Mouse (Mus musculus): Measurements from ENCODE around the gene Nphs1. TPM values are rescaled to one million over a fixed set of nuclear protein-coding genes. Genes with fewer than 3 reads are reported as not detected.
A peak's percentile ranks its signal among the peaks of the same experiment; 100 is the strongest.

Gene Nphs1
- polyA plus RNA-seq, 1 experiment: 30.9 TPM

DNA sequence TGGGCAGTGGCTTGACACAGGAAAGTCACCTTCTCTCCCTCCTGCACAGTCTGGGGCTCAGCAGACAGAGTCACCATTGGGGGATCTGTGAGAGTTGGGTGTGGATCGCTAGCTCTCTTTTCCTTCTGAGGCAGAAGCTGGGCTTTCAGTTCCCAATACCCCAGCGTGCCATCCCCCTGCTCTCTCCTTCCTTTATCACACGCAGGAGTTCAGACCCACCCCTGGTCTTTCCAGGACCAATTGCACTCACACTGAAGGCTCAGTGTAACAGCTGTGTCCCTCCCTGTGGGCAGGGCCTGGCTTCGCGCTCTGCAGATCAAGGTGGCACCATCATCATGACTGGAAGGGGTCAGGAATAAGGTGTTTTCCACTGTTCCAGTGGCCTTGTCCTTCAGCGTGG is 3.9 kb upstream of the Nphs1 start:
- Histone ChIP-seq H3K27me3 (ENCODE audit: control insufficient read depth, insufficient read depth, low read length, poor library complexity, severe bottlenecking) (no peaks in the 10 kb centered on the region), H3K27ac (ENCODE audit: insufficient read depth, low read length) (0 out of 2 replicates have a peak overlapping the region, but pooled peaks have one; percentile 4), H3K9me3 (replicated peaks; ENCODE audit: control insufficient read depth, insufficient read depth, low read length, poor library complexity, severe bottlenecking) (no peaks in the 10 kb centered on the region), H3K4me3 (ENCODE audit: low read depth, low read length) (peak overlapping the region; percentile 13), H3K4me1 (ENCODE audit: control insufficient read depth, insufficient read depth, low read length) (peaks cover 10% of the 10 kb centered on the region), H3K9ac (ENCODE audit: low read depth, poor library complexity, severe bottlenecking) (no peak overlapping the region), H3K36me3 (ENCODE audit: control insufficient read depth, insufficient read depth, low read length, poor library complexity, severe bottlenecking) (peaks cover 14% of the 10 kb centered on the region)
- TF ChIP-seq EP300 (IDR thresholded peaks at IDR 0.05; ENCODE audit: insufficient read depth, low read depth, low read length): no peak
- no peak for TF ChIP-seq POLR2A (IDR thresholded peaks at IDR 0.05; ENCODE audit: insufficient read depth, low read length)

DNA sequence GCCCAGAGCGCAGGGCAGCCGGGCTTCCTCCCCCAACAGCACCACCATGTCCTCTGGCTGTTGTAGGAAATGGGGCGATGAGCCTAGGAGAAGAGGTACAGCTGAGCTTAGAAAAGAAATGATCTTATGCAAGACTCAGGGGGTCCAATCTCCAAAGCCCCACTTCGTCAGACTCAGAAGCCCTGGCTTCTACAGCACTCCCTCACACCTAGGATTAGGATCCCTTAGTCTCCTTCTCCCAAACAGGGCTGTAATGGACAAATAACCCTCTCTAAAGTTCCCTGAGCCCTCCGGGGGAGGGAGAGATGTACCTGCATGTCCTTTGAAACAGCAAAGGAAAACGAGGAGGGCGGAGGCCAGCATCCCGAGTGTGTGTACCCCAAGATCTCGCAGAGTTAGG is 1.6 kb upstream of the Nphs1 start:
- H3K4me3 ChIP-seq (ENCODE audit: low read depth, low read length): peak overlapping the region; percentile 68
- peaks cover 6% of the 10 kb centered on the region for H3K36me3 ChIP-seq (ENCODE audit: control insufficient read depth, insufficient read depth, low read length, poor library complexity, severe bottlenecking)
- TF ChIP-seq CTCF (IDR thresholded peaks at IDR 0.05; ENCODE audit: low read depth, low read length) (no peak), POLR2A (IDR thresholded peaks at IDR 0.05; ENCODE audit: insufficient read depth, low read length) (no peak), EP300 (IDR thresholded peaks at IDR 0.05; ENCODE audit: insufficient read depth, low read depth, low read length) (0 out of 2 replicates have a peak, but pooled peaks have one; percentile 21)
- H3K27ac ChIP-seq (ENCODE audit: insufficient read depth, low read length): peak overlapping the region; percentile 2; the same call in 1 of the 2 replicates
- peak overlapping the region; percentile 68 for H3K9ac ChIP-seq (ENCODE audit: low read depth, poor library complexity, severe bottlenecking)
- peaks cover 15% of the 10 kb centered on the region for H3K4me1 ChIP-seq (ENCODE audit: control insufficient read depth, insufficient read depth, low read length)
- no peaks in the 10 kb centered on the region for H3K9me3 ChIP-seq (replicated peaks; ENCODE audit: control insufficient read depth, insufficient read depth, low read length, poor library complexity, severe bottlenecking)
- H3K27me3 ChIP-seq (ENCODE audit: control insufficient read depth, insufficient read depth, low read length, poor library complexity, severe bottlenecking): no peaks in the 10 kb centered on the region

DNA sequence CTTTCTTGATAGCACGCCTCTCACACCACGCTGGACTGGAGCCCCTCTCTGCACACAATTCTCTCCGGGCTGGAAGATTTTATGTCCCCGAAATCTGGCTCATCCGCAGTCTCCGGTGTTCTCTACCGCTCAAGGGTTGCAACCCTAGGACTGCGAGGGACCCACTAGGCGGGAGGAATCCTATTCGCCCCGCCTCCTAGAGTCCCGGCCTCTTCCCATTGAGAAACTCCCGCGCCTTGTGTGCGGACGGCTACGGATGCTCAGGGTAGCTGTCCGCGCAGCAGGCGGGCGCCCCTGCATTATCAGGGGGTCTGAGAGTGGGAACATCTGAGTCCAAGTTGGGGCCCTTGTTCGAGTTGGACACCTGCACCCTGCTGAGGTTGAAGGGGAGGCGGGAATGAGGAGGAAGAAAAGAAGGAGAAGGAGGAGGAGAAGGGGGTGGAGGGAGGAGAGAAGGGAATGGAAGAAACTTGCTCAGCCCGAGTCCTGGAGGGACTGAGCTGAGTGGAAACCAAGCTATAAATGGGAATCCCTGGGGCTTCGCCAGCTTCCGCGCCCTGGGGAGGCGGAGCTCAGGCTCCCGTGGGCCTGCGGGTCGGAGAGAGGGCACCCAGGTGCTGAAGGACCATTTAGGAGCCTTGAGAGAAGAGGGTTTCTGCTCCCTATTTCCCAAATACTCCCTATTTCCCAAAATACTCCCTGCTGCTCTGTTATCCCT is 1.0 kb upstream of the Nphs1 start:
- H3K4me1 ChIP-seq (ENCODE audit: control insufficient read depth, insufficient read depth, low read length): peaks cover 15% of the 10 kb centered on the region
- H3K36me3 ChIP-seq (ENCODE audit: control insufficient read depth, insufficient read depth, low read length, poor library complexity, severe bottlenecking): peaks cover 4% of the 10 kb centered on the region
- no peaks in the 10 kb centered on the region for H3K9me3 ChIP-seq (replicated peaks; ENCODE audit: control insufficient read depth, insufficient read depth, low read length, poor library complexity, severe bottlenecking)
- H3K27ac ChIP-seq (ENCODE audit: insufficient read depth, low read length): 0 out of 2 replicates have a peak overlapping the region, but pooled peaks have one; percentile 2
- no peaks in the 10 kb centered on the region for H3K27me3 ChIP-seq (ENCODE audit: control insufficient read depth, insufficient read depth, low read length, poor library complexity, severe bottlenecking)
- TF ChIP-seq CTCF (IDR thresholded peaks at IDR 0.05; ENCODE audit: low read depth, low read length) (no peak), POLR2A (IDR thresholded peaks at IDR 0.05; ENCODE audit: insufficient read depth, low read length) (no peak), EP300 (IDR thresholded peaks at IDR 0.05; ENCODE audit: insufficient read depth, low read depth, low read length) (no peak)
- peak overlapping the region; percentile 68 for H3K9ac ChIP-seq (ENCODE audit: low read depth, poor library complexity, severe bottlenecking)
- H3K4me3 ChIP-seq (ENCODE audit: low read depth, low read length): peak overlapping the region; percentile 68

DNA sequence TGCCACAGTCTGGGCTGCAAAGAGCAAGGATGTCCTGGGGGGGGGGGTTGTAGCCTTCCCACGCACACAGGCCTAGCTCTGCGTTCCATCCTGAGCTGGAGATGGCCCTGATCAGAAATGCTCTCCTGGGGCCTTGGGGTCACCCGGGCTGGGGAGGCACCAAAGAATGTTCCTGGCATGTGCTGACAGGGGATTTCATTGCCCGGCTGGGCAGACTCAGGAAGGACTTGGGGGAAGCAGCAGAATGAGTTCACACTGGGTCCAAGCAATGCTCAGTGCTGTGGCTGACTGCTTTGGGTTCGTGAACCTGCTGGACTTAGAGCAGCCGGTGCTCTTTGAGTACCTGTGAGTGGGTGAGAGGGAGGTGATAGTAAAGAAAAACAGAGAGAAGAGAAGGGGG is 1.4 kb downstream of the Nphs1 start:
- TF ChIP-seq EP300 (IDR thresholded peaks at IDR 0.05; ENCODE audit: insufficient read depth, low read depth, low read length) (no peak), CTCF (IDR thresholded peaks at IDR 0.05; ENCODE audit: low read depth, low read length) (no peak), POLR2A (IDR thresholded peaks at IDR 0.05; ENCODE audit: insufficient read depth, low read length) (no peak)
- Histone ChIP-seq H3K4me3 (ENCODE audit: low read depth, low read length) (no peak overlapping the region), H3K9me3 (replicated peaks; ENCODE audit: control insufficient read depth, insufficient read depth, low read length, poor library complexity, severe bottlenecking) (no peaks in the 10 kb centered on the region), H3K9ac (ENCODE audit: low read depth, poor library complexity, severe bottlenecking) (no peak overlapping the region), H3K27ac (ENCODE audit: insufficient read depth, low read length) (no peak overlapping the region), H3K27me3 (ENCODE audit: control insufficient read depth, insufficient read depth, low read length, poor library complexity, severe bottlenecking) (no peaks in the 10 kb centered on the region), H3K36me3 (ENCODE audit: control insufficient read depth, insufficient read depth, low read length, poor library complexity, severe bottlenecking) (no peaks in the 10 kb centered on the region), H3K4me1 (ENCODE audit: control insufficient read depth, insufficient read depth, low read length) (peaks cover 18% of the 10 kb centered on the region)

DNA sequence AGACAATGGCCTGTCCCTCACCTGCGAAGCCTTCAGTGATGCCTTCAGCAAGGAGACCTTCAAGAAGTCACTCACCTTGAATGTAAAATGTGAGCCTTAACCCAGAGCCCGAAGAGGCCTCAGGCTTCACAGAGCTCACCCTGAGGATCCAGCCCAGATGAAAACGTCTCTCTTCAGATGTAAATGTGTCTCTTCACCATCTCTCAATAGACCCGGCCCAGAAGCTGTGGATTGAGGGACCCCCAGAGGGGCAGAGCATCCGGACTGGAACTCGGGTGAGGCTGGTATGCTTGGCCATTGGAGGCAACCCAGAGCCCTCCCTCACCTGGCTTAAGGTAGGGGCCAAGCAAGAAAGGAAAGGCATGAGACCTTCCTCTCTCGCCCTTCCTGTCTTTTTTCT is 5.5 kb downstream of the Nphs1 start:
- Histone ChIP-seq H3K27ac (ENCODE audit: insufficient read depth, low read length) (peak overlapping the region; percentile 96), H3K27me3 (ENCODE audit: control insufficient read depth, insufficient read depth, low read length, poor library complexity, severe bottlenecking) (no peaks in the 10 kb centered on the region), H3K4me1 (ENCODE audit: control insufficient read depth, insufficient read depth, low read length) (peaks cover 17% of the 10 kb centered on the region), H3K4me3 (ENCODE audit: low read depth, low read length) (no peak overlapping the region), H3K9ac (ENCODE audit: low read depth, poor library complexity, severe bottlenecking) (no peak overlapping the region), H3K9me3 (replicated peaks; ENCODE audit: control insufficient read depth, insufficient read depth, low read length, poor library complexity, severe bottlenecking) (no peaks in the 10 kb centered on the region), H3K36me3 (ENCODE audit: control insufficient read depth, insufficient read depth, low read length, poor library complexity, severe bottlenecking) (peaks cover 3% of the 10 kb centered on the region; the same call in 1 of the 2 replicates)
- peak; percentile 100 for TF ChIP-seq EP300 (IDR thresholded peaks at IDR 0.05; ENCODE audit: insufficient read depth, low read depth, low read length)
- TF ChIP-seq CTCF (IDR thresholded peaks at IDR 0.05; ENCODE audit: low read depth, low read length): no peak
- TF ChIP-seq POLR2A (IDR thresholded peaks at IDR 0.05; ENCODE audit: insufficient read depth, low read length): no peak

DNA sequence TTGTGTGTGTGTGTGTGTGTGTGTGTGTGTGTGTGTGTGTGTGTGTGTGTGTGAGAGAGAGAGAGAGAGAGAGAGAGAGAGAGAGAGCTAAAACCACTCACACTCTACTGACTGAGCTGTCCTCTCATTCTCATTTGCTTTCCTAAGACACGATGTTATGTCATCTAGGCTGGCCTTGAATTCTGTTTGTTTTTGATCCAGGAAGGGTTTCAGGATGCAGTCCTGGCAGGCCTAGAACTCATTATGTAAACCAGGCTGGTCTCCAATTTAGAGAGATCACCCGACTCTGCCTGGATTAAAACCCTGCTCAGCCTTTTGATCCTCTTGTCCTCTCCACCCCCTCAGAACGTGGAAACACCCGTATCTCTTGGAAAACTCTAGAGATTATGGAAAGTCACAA is 5.9 kb downstream of the Nphs1 start:
- TF ChIP-seq CTCF (IDR thresholded peaks at IDR 0.05; ENCODE audit: low read depth, low read length) (no peak), POLR2A (IDR thresholded peaks at IDR 0.05; ENCODE audit: insufficient read depth, low read length) (no peak), EP300 (IDR thresholded peaks at IDR 0.05; ENCODE audit: insufficient read depth, low read depth, low read length) (no peak)
- Histone ChIP-seq H3K27me3 (ENCODE audit: control insufficient read depth, insufficient read depth, low read length, poor library complexity, severe bottlenecking) (no peaks in the 10 kb centered on the region), H3K9me3 (replicated peaks; ENCODE audit: control insufficient read depth, insufficient read depth, low read length, poor library complexity, severe bottlenecking) (no peaks in the 10 kb centered on the region), H3K36me3 (ENCODE audit: control insufficient read depth, insufficient read depth, low read length, poor library complexity, severe bottlenecking) (peaks cover 3% of the 10 kb centered on the region; the same call in 1 of the 2 replicates), H3K27ac (ENCODE audit: insufficient read depth, low read length) (peak overlapping the region; percentile 96), H3K9ac (ENCODE audit: low read depth, poor library complexity, severe bottlenecking) (peak overlapping the region; percentile 60; the same call in 1 of the 2 replicates), H3K4me3 (ENCODE audit: low read depth, low read length) (no peak overlapping the region; the same call in 1 of the 2 replicates), H3K4me1 (ENCODE audit: control insufficient read depth, insufficient read depth, low read length) (peaks cover 17% of the 10 kb centered on the region)

All from ES-Bruce4 (cell line).